Mouse (Mus musculus): ENCODE measurements around the gene Otop2.

- TF ChIP-seq POLR2A (IDR thresholded peaks at IDR 0.05; ENCODE audit: borderline replicate concordance, extremely low read depth, insufficient read depth, insufficient read length, poor library complexity, severe bottlenecking), result no peak
- no peak for TF ChIP-seq CTCF (IDR thresholded peaks at IDR 0.05; ENCODE audit: borderline replicate concordance, extremely low read depth, insufficient read depth, insufficient read length)
Observed at GRCm38 (mm10) chr11:115349976-115350375, 43.0 kb downstream of the Otop2 start.

All from brain, embryonic 14.5 days (tissue).